Mouse (Mus musculus) frontal cortex, adult (tissue): ENCODE results near the gene Tmeff1.
"Not testable (repeated sequence)": the region's sequence is repeated elsewhere in the genome, so short reads cannot be mapped to it uniquely, and the experiment has no call there.

ENCODE experiments used
- ATAC-seq: cut with Nextera tagmentation; 2 replicates; pipeline ENCODE4 v1.9.2; 2017; ENCODE audit warnings: mild to moderate bottlenecking, moderate library complexity, mixed read lengths; ENCODE audit not compliant: low TSS enrichment

Tmeff1 gene

DNA sequence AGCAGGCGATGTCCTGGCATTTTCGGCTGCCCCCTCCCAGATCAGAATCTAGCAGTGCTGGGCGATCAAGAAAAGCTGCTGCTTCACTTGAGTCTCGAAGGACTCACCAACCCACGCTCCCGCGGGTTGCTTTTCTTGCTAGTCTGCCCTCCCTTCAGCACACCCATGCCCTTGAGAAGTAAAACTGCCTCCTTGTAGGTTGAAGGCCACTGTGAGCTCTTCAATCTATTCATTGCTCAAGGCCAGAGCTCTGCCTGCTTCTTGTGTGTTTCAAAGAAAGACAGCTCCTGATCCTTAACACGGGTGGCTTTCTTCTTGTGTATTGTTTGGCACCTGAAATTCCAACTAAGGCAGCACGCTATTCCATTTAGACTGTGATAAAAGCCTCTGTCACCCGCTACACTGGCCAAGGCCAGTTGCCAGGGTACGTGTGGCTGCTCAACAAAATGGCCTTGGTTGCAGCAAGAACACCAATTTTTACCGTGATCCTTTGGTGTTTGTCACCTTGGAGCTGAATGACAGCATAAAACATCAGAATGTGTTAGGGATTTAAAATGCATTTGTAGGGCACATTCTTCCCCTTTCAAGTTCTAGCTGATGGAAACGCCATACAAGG, 91.7 kb downstream of the Tmeff1 start:
- 0 out of 2 replicates have a peak, but pooled peaks have one; percentile 17 for ATAC-seq

DNA sequence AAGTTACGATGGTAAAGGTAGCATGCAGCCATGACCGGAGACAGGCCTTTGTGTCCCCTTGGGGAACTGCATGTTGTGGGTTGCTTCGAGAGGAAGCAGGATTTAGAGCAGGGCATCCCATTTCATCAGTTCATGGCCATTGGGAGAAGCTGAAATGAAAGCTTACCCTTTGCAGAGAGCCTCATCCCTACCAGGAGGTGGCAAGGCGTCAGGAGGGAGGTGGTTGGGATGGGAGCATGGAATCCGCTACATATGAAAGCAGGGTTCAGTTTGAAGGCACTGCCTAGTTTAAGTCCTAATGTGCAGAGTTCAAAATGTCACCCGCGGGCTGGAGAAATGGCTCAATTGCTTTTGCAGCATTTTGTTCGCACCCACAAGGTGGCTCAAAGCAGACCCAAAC, 92.3 kb downstream of the Tmeff1 start:
- no peak for ATAC-seq

DNA sequence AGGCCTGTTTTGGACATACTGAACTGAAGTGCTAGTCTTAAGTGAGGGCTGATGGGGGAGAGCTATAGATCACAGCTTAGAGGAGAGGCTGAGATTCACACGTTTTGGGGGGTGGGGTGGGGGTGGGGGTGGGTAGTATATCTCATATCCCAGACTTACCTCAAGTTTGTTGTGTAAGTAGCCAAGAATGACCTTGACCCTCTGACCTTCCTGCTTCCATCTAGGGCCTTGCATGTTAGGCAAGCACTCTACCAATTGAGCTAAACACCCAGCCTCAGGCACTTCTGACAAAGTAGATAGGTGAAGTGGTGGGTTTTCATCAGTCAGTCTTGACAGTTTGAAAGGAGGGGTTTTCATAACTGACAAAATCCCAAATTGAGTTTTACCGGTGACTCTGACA, 92.8 kb downstream of the Tmeff1 start:
- no peak for ATAC-seq

DNA sequence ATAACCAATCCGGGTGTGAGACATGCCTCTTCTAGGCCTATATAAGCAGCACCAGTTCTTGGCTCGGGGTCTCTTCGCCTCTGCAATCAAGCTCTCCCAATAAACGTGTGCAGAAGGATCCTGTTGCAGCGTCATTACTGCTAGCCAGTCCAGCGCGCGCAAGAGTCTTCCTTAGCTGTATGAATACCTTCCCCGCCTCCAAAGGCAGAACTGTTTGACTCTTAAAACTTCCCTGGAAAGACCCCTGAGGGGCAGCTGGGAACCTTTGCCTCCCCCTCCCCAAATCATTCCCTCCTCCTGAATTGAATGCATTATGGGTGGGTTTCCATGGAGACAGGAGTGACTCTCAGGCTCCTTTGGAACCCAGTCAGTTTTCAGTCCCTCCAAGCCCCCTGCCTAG, 93.8 kb downstream of the Tmeff1 start:
- no peak for ATAC-seq

DNA sequence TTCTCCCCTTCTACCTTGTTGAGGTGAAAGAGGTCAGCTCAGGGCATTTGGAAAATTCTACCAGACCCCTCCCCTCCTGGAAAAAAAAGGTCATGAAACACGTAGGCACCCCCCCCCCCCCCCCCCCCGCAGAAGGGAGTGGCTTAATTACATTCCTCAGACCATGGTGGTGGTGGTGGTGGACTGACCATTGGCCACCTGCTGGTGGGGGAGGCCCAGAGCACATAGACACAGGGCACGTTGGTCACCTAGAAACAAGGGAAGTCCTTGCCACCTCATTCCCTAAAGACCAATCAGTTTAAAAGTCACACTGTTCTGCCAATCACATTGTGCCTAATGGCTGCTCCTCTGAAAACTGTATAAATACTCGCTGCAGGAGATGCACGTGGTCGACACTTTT, 94.8 kb downstream of the Tmeff1 start:
- not testable (repeated sequence) for ATAC-seq

DNA sequence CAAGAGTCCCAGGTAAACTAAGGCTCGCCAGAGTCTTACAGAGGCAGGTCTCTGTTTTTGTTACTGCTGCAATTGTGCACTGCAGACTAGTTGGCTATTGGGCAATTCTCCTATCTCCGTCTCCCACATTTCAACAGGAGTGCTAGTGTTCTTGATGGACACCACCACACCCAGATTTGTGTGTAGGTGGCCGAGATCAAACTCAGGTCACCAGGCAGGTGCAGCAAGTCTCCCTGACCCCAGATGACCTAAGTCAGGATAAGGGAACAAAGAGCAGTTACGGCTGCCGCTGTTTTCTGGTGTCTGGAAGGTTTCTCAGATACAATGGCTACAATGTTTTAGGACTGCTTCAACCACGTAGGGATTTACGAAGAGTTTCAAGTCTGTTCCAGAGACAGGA, 95.2 kb downstream of the Tmeff1 start:
- ATAC-seq: no peak

DNA sequence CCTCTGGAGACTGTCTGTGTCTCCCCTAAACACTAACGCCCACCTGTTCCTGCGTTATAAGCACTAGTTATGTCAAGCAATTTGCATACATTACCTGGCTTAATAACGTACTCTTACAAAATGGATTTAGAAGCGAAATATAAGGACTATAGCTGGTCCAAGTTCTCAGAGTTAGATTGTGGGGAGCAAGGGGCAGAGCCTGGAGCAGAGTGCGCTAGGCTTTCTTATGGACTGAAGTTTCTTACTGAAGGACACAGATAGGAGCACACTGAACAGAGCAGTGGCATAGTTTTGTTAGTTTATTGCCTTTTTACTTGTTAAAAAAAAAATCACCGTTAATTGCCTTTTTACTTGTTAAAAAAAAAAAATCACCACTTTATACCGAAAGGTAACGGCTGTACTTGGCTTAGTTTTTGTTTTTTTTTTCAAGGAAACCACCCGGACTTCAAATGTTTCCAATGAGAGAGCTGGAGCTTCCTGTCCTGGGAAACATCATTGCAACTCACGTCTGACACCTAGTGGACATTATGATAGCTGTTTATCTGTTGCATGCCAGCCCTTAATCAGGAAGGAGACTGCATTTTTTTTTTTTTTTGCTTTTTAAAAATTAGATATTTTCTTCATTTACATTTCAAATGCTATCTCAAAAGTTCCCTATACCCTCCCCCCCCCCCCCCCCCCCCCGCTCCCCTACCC, 95.8 kb downstream of the Tmeff1 start:
- 0 out of 2 replicates have a peak, but pooled peaks have one; percentile 35 for ATAC-seq

DNA sequence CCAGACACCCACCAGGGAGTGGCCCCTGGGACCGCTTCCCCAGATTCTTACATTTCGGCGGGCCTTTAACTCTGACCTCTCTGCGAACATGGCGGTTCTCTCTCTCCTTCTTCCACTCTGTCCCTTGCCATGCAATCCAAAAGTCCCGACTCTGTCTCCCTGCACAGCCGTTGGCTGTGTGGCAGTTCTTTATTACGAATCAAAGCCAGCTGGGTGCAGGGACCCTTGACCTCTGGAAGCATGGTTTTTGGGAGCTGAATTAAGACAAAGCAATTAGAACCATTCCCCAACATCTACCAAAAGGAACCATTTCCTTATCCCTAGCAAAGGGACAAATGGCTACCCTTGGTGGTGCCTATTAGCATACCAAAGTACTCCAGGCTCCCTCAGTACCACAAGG, 98.2 kb downstream of the Tmeff1 start:
- ATAC-seq: peak; percentile 5

DNA sequence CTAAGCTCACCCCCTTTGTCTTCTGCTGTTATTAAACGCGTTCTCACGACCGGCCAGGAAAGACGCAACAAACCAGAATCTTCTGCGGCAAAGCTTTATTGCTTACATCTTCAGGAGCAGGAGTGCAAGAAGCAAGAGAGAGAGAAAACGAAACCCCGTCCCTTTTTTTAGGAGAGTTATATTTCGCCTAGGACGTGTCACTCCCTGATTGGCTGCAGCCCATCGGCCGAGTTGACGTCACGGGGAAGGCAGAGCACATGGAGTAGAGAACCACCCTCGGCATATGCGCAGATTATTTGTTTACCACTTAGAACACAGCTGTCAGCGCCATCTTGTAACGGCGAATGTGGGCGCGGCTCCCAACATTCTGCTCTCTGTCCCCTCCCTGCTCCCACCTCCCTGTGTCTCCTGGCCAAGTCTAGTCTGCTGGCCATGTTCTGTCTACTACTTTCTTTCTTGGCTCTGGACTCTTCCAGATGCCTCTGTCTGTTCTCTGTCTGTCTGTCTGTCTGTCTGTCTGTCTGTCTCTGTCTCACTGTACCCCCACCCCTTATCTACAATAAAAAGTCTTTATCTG, 98.7 kb downstream of the Tmeff1 start:
- peak; percentile 46; the same call in 1 of the 2 replicates for ATAC-seq

DNA sequence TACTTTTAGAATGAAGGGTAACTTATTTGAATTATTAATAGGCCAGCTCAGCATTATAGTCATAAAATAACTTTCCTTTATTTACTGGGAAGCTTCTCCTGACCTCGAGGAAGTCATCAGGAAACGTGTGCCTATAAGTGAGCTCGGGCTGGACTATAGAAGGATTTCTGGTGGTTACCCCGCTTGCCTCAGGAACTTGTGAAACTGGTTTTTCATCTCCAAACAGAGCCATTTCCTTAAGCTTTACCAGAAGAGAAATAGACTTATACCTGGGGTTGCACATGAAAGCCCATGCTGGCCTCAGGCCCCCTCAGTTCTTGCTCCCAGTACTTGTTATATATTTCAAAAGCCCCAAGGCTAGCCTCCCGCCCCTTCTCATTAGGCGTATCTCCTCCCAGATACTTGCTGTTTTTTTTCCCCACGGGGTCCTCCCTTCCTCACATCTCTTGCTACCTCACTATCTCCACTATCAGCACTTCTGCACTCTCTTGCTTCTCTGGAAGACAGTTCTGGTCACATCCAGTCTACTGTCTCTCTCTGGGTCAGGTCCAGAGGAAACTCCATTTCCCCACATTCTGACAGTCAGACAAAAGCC, 99.7 kb downstream of the Tmeff1 start:
- no peak for ATAC-seq

DNA sequence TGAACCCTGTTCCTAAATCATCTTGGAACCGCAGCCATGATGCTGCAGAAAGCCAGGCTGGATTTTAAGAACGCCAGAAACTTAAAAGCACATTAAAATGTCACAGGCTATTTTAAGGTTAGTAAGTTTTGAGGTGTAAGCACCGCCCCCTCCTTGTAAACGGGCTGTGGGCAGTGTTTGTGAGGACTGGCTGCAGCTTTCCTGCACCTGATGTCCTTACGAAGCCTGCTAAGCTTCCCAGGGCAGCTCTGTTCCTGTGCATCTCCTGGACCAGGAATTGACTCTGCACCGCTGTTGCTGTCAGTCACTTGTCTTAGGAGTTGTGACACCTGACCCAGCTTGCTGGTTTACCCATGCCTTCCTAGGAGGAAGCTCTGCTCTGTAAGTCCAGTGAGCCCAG, 103.2 kb downstream of the Tmeff1 start:
- peak; percentile 57 for ATAC-seq

DNA sequence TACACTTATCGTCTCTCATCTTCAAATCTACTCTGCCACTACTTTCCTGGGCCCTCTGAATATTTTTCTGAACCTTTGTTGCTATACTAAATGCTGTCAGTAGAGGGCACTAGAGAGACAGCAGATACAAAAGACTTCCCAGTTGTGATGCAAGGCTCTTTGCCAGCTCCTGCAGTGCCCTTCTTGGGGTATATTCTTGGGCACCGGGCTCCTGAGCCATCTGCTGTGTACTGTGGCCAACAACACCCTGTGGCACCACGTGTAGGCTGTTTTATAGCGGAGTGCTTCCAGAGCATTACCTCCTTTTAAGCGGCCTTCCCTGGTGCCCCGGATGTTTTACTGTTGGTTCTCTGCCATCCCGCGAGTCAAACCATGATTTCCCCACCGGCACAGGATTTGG, 105.7 kb downstream of the Tmeff1 start:
- ATAC-seq: peak; percentile 60

DNA sequence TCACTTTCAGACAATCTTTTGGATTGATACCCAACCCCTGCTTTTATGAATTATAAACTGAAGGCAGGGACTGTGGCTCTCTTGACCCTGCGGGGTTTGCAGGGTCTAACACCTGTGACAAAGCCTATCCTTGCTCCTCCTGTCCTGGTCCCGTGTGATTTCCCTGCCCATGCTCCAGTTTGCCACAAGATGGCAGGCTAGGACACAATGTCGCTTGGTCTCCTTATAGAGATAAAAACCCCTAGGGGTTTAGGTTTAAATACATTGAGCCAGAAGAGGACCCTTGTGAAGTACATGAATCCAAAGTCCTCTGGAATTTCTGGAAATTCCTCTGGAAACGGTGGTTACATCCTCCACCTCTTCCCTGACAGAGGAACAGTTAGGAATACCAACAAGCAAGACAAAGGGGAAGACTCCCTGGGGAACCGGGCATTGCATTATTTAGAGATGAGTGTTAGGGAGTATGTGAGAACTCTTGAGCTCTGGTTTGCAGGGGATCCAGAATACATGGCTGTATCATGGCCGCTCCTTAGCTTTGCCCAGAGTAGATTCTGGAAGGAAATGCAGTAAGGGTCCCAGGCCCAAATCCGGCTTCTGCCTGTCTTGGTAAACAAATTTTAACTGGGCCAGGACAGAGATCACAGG, 106.9 kb downstream of the Tmeff1 start:
- peak; percentile 74 for ATAC-seq

DNA sequence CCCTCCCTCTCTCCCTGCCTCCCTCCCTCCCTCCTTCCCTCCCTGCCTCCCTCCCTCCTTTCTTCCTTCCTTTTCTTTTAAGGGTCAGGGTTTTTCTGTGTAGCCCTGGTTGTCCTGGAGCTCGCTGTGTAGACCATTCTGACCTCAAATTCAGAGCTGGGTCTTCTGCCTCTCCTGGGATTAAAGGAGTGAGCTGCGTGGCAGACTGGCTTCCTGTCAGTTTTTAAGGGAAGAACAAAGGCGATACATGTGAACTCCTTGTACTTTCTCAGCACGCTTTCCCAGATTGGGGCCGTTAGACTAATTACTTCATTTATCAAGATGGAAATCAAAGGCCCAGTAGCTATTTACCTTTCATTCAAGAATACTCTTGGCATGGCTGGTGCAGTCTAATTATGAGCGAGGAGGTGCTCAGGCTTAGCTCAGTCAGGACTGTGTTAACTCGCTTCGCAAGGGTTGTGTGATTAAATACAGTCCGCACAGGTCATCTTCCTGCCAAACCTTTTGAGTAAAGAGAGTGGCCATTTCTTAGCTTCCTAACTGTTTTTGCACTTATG, 107.8 kb downstream of the Tmeff1 start:
- no peak for ATAC-seq

DNA sequence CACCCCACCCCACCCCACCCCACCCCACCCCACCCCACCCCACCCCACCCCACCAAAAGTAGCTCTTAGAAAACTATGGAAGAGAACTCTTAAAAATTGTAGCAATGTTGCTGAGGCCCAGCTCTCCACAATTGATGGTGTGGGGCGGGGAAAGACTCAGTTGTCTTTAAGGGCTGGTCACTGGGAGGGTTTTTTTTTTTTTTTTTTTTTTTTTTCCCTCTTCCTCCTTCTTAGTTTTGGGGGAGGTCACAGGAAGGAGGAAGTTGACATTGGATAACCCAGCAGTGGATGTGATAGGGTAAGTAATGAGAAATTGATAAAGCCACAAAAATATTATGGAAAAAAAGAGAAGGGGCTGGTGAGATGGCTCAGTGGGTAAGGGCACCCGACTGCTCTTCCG, 111.7 kb downstream of the Tmeff1 start:
- no peak for ATAC-seq

DNA sequence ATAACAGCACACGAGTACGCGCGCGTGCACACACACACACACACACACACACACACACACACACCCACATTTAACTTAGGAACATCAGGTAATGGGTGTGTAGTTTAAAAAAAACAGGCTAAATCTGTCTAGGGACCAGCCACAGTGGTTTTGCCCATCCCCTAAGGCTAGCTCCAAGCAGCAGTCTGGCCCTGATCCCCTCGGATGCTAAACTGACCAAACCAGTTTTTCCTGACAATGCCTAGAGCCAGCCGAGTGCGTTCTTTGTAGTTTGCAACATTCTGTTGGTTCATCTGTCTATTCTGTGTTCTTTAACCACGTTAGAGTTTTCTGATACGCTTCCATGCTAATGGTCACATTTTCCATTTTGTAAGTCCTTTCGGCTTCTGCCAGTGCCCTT, 112.3 kb downstream of the Tmeff1 start:
- no peak for ATAC-seq
